Mouse (Mus musculus): Measurements from ENCODE around the gene Neurl4. TPM values are rescaled to one million over a fixed set of nuclear protein-coding genes. Genes with fewer than 3 reads are reported as not detected.
"Not testable (repeated sequence)": the region's sequence is repeated elsewhere in the genome, so short reads cannot be mapped to it uniquely, and the experiment has no call there.

Neurl4 gene
- polyA plus RNA-seq, 2 experiments: 15.0 to 74.6 TPM

- Histone ChIP-seq H3K4me3 (replicated peaks; ENCODE audit: low read length) (no peak overlapping the region), H3K9ac (ENCODE audit: low read depth, low read length, severe bottlenecking) (no peak overlapping the region), H3K4me2 (replicated peaks; ENCODE audit: low read depth, low read length, severe bottlenecking) (no peak overlapping the region), H3K36me3 (ENCODE audit: control insufficient read depth, insufficient read depth, low read length) (no peaks in the 10 kb centered on the region), H3K27me3 (ENCODE audit: control insufficient read depth, insufficient read depth, low read length) (no peaks in the 10 kb centered on the region), H3K27ac (replicated peaks; ENCODE audit: low read depth, low read length) (no peak overlapping the region), H3K4me1 (ENCODE audit: control insufficient read depth, insufficient read depth, low read length) (peaks cover 4% of the 10 kb centered on the region; the same call in 1 of the 2 replicates), H3K9me3 (ENCODE audit: control insufficient read depth, low read length) (no peaks in the 10 kb centered on the region)
- no peak for DNase-seq (ENCODE audit: low spot score)
- ATAC-seq (ENCODE audit: low FRiP score, low read depth): no peak
- WGBS: 66% methylated on average over 11 of the region's 11 CpGs
- no peak for TF ChIP-seq POLR2A (IDR thresholded peaks at IDR 0.05; ENCODE audit: borderline replicate concordance, extremely low read depth, insufficient read depth, insufficient read length)
Observed at GRCm38 (mm10) chr11:69953267-69953915, 52.5 kb downstream of the Neurl4 start.

GRCm38 (mm10) chr11:69955618-69956017 lies 54.7 kb downstream of the Neurl4 start:
- 78% methylated on average over 4 of the region's 4 CpGs for WGBS
- ATAC-seq (ENCODE audit: low FRiP score, low read depth); DNase-seq (ENCODE audit: low spot score); H3K27ac ChIP-seq (replicated peaks; ENCODE audit: low read depth, low read length); H3K9ac ChIP-seq (ENCODE audit: low read depth, low read length, severe bottlenecking); H3K27me3 ChIP-seq (ENCODE audit: control insufficient read depth, insufficient read depth, low read length); H3K4me1 ChIP-seq (ENCODE audit: control insufficient read depth, insufficient read depth, low read length); H3K4me2 ChIP-seq (replicated peaks; ENCODE audit: low read depth, low read length, severe bottlenecking); H3K9me3 ChIP-seq (ENCODE audit: control insufficient read depth, low read length); H3K4me3 ChIP-seq (replicated peaks; ENCODE audit: low read length); H3K36me3 ChIP-seq (ENCODE audit: control insufficient read depth, insufficient read depth, low read length): not testable (repeated sequence)

GRCm38 (mm10) chr11:69956218-69956617 lies 55.3 kb downstream of the Neurl4 start:
- no peak for TF ChIP-seq POLR2A (IDR thresholded peaks at IDR 0.05; ENCODE audit: borderline replicate concordance, extremely low read depth, insufficient read depth, insufficient read length)
- Histone ChIP-seq H3K9ac (ENCODE audit: low read depth, low read length, severe bottlenecking) (no peak overlapping the region), H3K9me3 (ENCODE audit: control insufficient read depth, low read length) (no peaks in the 10 kb centered on the region), H3K4me2 (replicated peaks; ENCODE audit: low read depth, low read length, severe bottlenecking) (no peak overlapping the region), H3K27ac (replicated peaks; ENCODE audit: low read depth, low read length) (no peak overlapping the region), H3K4me1 (ENCODE audit: control insufficient read depth, insufficient read depth, low read length) (no peaks in the 10 kb centered on the region), H3K4me3 (replicated peaks; ENCODE audit: low read length) (no peak overlapping the region), H3K27me3 (ENCODE audit: control insufficient read depth, insufficient read depth, low read length) (peaks cover 5% of the 10 kb centered on the region; the same call in 1 of the 2 replicates), H3K36me3 (ENCODE audit: control insufficient read depth, insufficient read depth, low read length) (no peaks in the 10 kb centered on the region)
- DNase-seq (ENCODE audit: low spot score) (no peak), ATAC-seq (ENCODE audit: low FRiP score, low read depth) (no peak)
- 73% methylated on average over 1 of the region's 1 CpGs for WGBS

- ATAC-seq (ENCODE audit: low FRiP score, low read depth) (no peak), DNase-seq (ENCODE audit: low spot score) (no peak)
- Histone ChIP-seq H3K4me3 (replicated peaks; ENCODE audit: low read length) (no peak overlapping the region), H3K4me1 (ENCODE audit: control insufficient read depth, insufficient read depth, low read length) (no peaks in the 10 kb centered on the region), H3K36me3 (ENCODE audit: control insufficient read depth, insufficient read depth, low read length) (no peaks in the 10 kb centered on the region), H3K9ac (ENCODE audit: low read depth, low read length, severe bottlenecking) (no peak overlapping the region), H3K27ac (replicated peaks; ENCODE audit: low read depth, low read length) (no peak overlapping the region), H3K9me3 (ENCODE audit: control insufficient read depth, low read length) (no peaks in the 10 kb centered on the region), H3K27me3 (ENCODE audit: control insufficient read depth, insufficient read depth, low read length) (peaks cover 40% of the 10 kb centered on the region), H3K4me2 (replicated peaks; ENCODE audit: low read depth, low read length, severe bottlenecking) (no peak overlapping the region)
- 32% methylated on average over 5 of the region's 5 CpGs for WGBS
- TF ChIP-seq POLR2A (IDR thresholded peaks at IDR 0.05; ENCODE audit: borderline replicate concordance, extremely low read depth, insufficient read depth, insufficient read length): no peak
Observed at GRCm38 (mm10) chr11:69960616-69961015, 59.7 kb downstream of the Neurl4 start.

GRCm38 (mm10) chr11:69961841-69962240 lies 61.0 kb downstream of the Neurl4 start:
- H3K9me3 ChIP-seq (ENCODE audit: control insufficient read depth, low read length): no peaks in the 10 kb centered on the region
- H3K4me2 ChIP-seq (replicated peaks; ENCODE audit: low read depth, low read length, severe bottlenecking): no peak overlapping the region
- H3K9ac ChIP-seq (ENCODE audit: low read depth, low read length, severe bottlenecking): no peak overlapping the region
- no peak for ATAC-seq (ENCODE audit: low FRiP score, low read depth)
- 48% methylated on average over 5 of the region's 5 CpGs for WGBS
- H3K36me3 ChIP-seq (ENCODE audit: control insufficient read depth, insufficient read depth, low read length): no peaks in the 10 kb centered on the region
- no peak overlapping the region for H3K4me3 ChIP-seq (replicated peaks; ENCODE audit: low read length)
- DNase-seq (ENCODE audit: low spot score): no peak
- peaks cover 52% of the 10 kb centered on the region for H3K27me3 ChIP-seq (ENCODE audit: control insufficient read depth, insufficient read depth, low read length)
- no peak overlapping the region for H3K27ac ChIP-seq (replicated peaks; ENCODE audit: low read depth, low read length)
- TF ChIP-seq POLR2A (IDR thresholded peaks at IDR 0.05; ENCODE audit: borderline replicate concordance, extremely low read depth, insufficient read depth, insufficient read length): no peak
- 0 out of 2 replicates have a peak, but pooled peaks cover 2% of the 10 kb centered on the region for H3K4me1 ChIP-seq (ENCODE audit: control insufficient read depth, insufficient read depth, low read length)

Small RNAs within 50 kb of the gene (microRNA-seq; reads per million reads assigned to microRNA genes)
- not detected for gene Mir6924

Other genes with a start within 250 kb of the Neurl4 start
Only the 30 nearest of the 40 such genes appear.
- 76.6 and 100 TPM in 2 replicates for gene Polr2a, start 142.4 kb upstream of the Neurl4 start, polyA plus RNA-seq (2012; rRNA removed)
- 40.7 and 45.3 TPM in 2 replicates for gene Polr2a, start 142.4 kb upstream of the Neurl4 start, polyA plus RNA-seq (2014; fragmentation: Nextera tagmentation; extraction: Ambion mirVana)
- gene Slc35g3, start 139.1 kb upstream of the Neurl4 start, polyA plus RNA-seq (2012; rRNA removed): 0.14 and 0.23 TPM in 2 replicates
- 0.21 TPM in 1 of 2 replicates, not detected in the other for gene Slc35g3, start 139.1 kb upstream of the Neurl4 start, polyA plus RNA-seq (2014; fragmentation: Nextera tagmentation; extraction: Ambion mirVana)
- gene Zbtb4, start 135.2 kb upstream of the Neurl4 start, polyA plus RNA-seq (2012; rRNA removed): 12.8 and 14.3 TPM in 2 replicates
- 4.1 and 5.0 TPM in 2 replicates for gene Zbtb4, start 135.2 kb upstream of the Neurl4 start, polyA plus RNA-seq (2014; fragmentation: Nextera tagmentation; extraction: Ambion mirVana)
- 69.4 and 81.0 TPM in 2 replicates for gene Chrnb1, start 105.1 kb upstream of the Neurl4 start, polyA plus RNA-seq (2012; rRNA removed)
- 14.1 and 19.0 TPM in 2 replicates for gene Chrnb1, start 105.1 kb upstream of the Neurl4 start, polyA plus RNA-seq (2014; fragmentation: Nextera tagmentation; extraction: Ambion mirVana)
- gene Fgf11, start 99.2 kb upstream of the Neurl4 start, polyA plus RNA-seq (2012; rRNA removed): 17.2 and 17.5 TPM in 2 replicates
- gene Fgf11, start 99.2 kb upstream of the Neurl4 start, polyA plus RNA-seq (2014; fragmentation: Nextera tagmentation; extraction: Ambion mirVana): 2.2 and 3.4 TPM in 2 replicates
- gene Tmem102, start 95.4 kb upstream of the Neurl4 start, polyA plus RNA-seq (2012; rRNA removed): 1.8 TPM in 2 replicates
- gene Tmem102, start 95.4 kb upstream of the Neurl4 start, polyA plus RNA-seq (2014; fragmentation: Nextera tagmentation; extraction: Ambion mirVana): 5.4 and 5.9 TPM in 2 replicates
- not detected in 2 replicates for gene Gm39566, start 85.8 kb upstream of the Neurl4 start, polyA plus RNA-seq (2012; rRNA removed)
- not detected in 2 replicates for gene Gm39566, start 85.8 kb upstream of the Neurl4 start, polyA plus RNA-seq (2014; fragmentation: Nextera tagmentation; extraction: Ambion mirVana)
- not detected in 2 replicates for gene Spem2, start 82.6 kb upstream of the Neurl4 start, polyA plus RNA-seq (2012; rRNA removed)
- gene Spem2, start 82.6 kb upstream of the Neurl4 start, polyA plus RNA-seq (2014; fragmentation: Nextera tagmentation; extraction: Ambion mirVana): not detected in 2 replicates
- 0.65 and 0.79 TPM in 2 replicates for gene Spem1, start 78.9 kb upstream of the Neurl4 start, polyA plus RNA-seq (2012; rRNA removed)
- gene Spem1, start 78.9 kb upstream of the Neurl4 start, polyA plus RNA-seq (2014; fragmentation: Nextera tagmentation; extraction: Ambion mirVana): 0.18 TPM in 1 of 2 replicates, not detected in the other
- gene Nlgn2, start 63.3 kb upstream of the Neurl4 start, polyA plus RNA-seq (2012; rRNA removed): 96.0 and 123 TPM in 2 replicates
- gene Nlgn2, start 63.3 kb upstream of the Neurl4 start, polyA plus RNA-seq (2014; fragmentation: Nextera tagmentation; extraction: Ambion mirVana): 11.1 and 13.4 TPM in 2 replicates
- 240 and 292 TPM in 2 replicates for gene Tmem256, start 62.6 kb upstream of the Neurl4 start, polyA plus RNA-seq (2012; rRNA removed)
- gene Tmem256, start 62.6 kb upstream of the Neurl4 start, polyA plus RNA-seq (2014; fragmentation: Nextera tagmentation; extraction: Ambion mirVana): 368 and 382 TPM in 2 replicates
- gene Plscr3, start 54.7 kb upstream of the Neurl4 start, polyA plus RNA-seq (2012; rRNA removed): 190 and 214 TPM in 2 replicates
- 137 and 140 TPM in 2 replicates for gene Plscr3, start 54.7 kb upstream of the Neurl4 start, polyA plus RNA-seq (2014; fragmentation: Nextera tagmentation; extraction: Ambion mirVana)
- 2.8 TPM in 2 replicates for gene Tnk1, start 42.3 kb upstream of the Neurl4 start, polyA plus RNA-seq (2012; rRNA removed)
- 3.2 and 3.3 TPM in 2 replicates for gene Tnk1, start 42.3 kb upstream of the Neurl4 start, polyA plus RNA-seq (2014; fragmentation: Nextera tagmentation; extraction: Ambion mirVana)
- not detected in 2 replicates for gene Tmem95, start 23.1 kb upstream of the Neurl4 start, polyA plus RNA-seq (2012; rRNA removed)
- not detected in 2 replicates for gene Tmem95, start 23.1 kb upstream of the Neurl4 start, polyA plus RNA-seq (2014; fragmentation: Nextera tagmentation; extraction: Ambion mirVana)
- 5.1 and 5.3 TPM in 2 replicates for gene Kctd11, start 19.7 kb upstream of the Neurl4 start, polyA plus RNA-seq (2012; rRNA removed)
- gene Kctd11, start 19.7 kb upstream of the Neurl4 start, polyA plus RNA-seq (2014; fragmentation: Nextera tagmentation; extraction: Ambion mirVana): 6.0 and 6.5 TPM in 2 replicates
- gene Acap1, start 5.5 kb upstream of the Neurl4 start, polyA plus RNA-seq (2012; rRNA removed): 2.1 and 2.2 TPM in 2 replicates
- gene Acap1, start 5.5 kb upstream of the Neurl4 start, polyA plus RNA-seq (2014; fragmentation: Nextera tagmentation; extraction: Ambion mirVana): 2.1 TPM in 2 replicates
- 8.6 and 8.9 TPM in 2 replicates for gene 2810408A11Rik, start 85 bp upstream of the Neurl4 start, polyA plus RNA-seq (2012; rRNA removed)
- 8.9 and 12.3 TPM in 2 replicates for gene 2810408A11Rik, start 85 bp upstream of the Neurl4 start, polyA plus RNA-seq (2014; fragmentation: Nextera tagmentation; extraction: Ambion mirVana)
- 94.0 and 110 TPM in 2 replicates for gene Gps2, start 12.8 kb downstream of the Neurl4 start, polyA plus RNA-seq (2012; rRNA removed)
- 67.3 and 74.4 TPM in 2 replicates for gene Gps2, start 12.8 kb downstream of the Neurl4 start, polyA plus RNA-seq (2014; fragmentation: Nextera tagmentation; extraction: Ambion mirVana)
- gene Eif5a, start 20.9 kb downstream of the Neurl4 start, polyA plus RNA-seq (2012; rRNA removed): 1,009 and 1,079 TPM in 2 replicates
- gene Eif5a, start 20.9 kb downstream of the Neurl4 start, polyA plus RNA-seq (2014; fragmentation: Nextera tagmentation; extraction: Ambion mirVana): 1,556 and 1,603 TPM in 2 replicates
- 70.1 and 92.8 TPM in 2 replicates for gene Ybx2, start 34.7 kb downstream of the Neurl4 start, polyA plus RNA-seq (2012; rRNA removed)
- gene Ybx2, start 34.7 kb downstream of the Neurl4 start, polyA plus RNA-seq (2014; fragmentation: Nextera tagmentation; extraction: Ambion mirVana): 7.2 and 10.2 TPM in 2 replicates
- gene Slc2a4, start 47.1 kb downstream of the Neurl4 start, polyA plus RNA-seq (2012; rRNA removed): 31.0 and 40.4 TPM in 2 replicates
- gene Slc2a4, start 47.1 kb downstream of the Neurl4 start, polyA plus RNA-seq (2014; fragmentation: Nextera tagmentation; extraction: Ambion mirVana): 19.3 and 20.9 TPM in 2 replicates
- gene Cldn7, start 63.7 kb downstream of the Neurl4 start, polyA plus RNA-seq (2012; rRNA removed): 6.3 and 8.7 TPM in 2 replicates
- gene Cldn7, start 63.7 kb downstream of the Neurl4 start, polyA plus RNA-seq (2014; fragmentation: Nextera tagmentation; extraction: Ambion mirVana): 6.1 and 7.6 TPM in 2 replicates
- gene Ctdnep1, start 80.1 kb downstream of the Neurl4 start, polyA plus RNA-seq (2012; rRNA removed): 117 and 125 TPM in 2 replicates
- gene Ctdnep1, start 80.1 kb downstream of the Neurl4 start, polyA plus RNA-seq (2014; fragmentation: Nextera tagmentation; extraction: Ambion mirVana): 38.3 and 40.1 TPM in 2 replicates
- gene Elp5, start 81.4 kb downstream of the Neurl4 start, polyA plus RNA-seq (2012; rRNA removed): 101 and 111 TPM in 2 replicates
- 118 and 122 TPM in 2 replicates for gene Elp5, start 81.4 kb downstream of the Neurl4 start, polyA plus RNA-seq (2014; fragmentation: Nextera tagmentation; extraction: Ambion mirVana)
- 431 and 477 TPM in 2 replicates for gene Gabarap, start 90.1 kb downstream of the Neurl4 start, polyA plus RNA-seq (2012; rRNA removed)
- 574 and 593 TPM in 2 replicates for gene Gabarap, start 90.1 kb downstream of the Neurl4 start, polyA plus RNA-seq (2014; fragmentation: Nextera tagmentation; extraction: Ambion mirVana)
- 66.7 and 69.2 TPM in 2 replicates for gene Phf23, start 94.7 kb downstream of the Neurl4 start, polyA plus RNA-seq (2012; rRNA removed)
- 51.7 and 60.5 TPM in 2 replicates for gene Phf23, start 94.7 kb downstream of the Neurl4 start, polyA plus RNA-seq (2014; fragmentation: Nextera tagmentation; extraction: Ambion mirVana)
- gene Dvl2, start 99.5 kb downstream of the Neurl4 start, polyA plus RNA-seq (2012; rRNA removed): 65.4 and 81.0 TPM in 2 replicates
- 40.3 and 47.0 TPM in 2 replicates for gene Dvl2, start 99.5 kb downstream of the Neurl4 start, polyA plus RNA-seq (2014; fragmentation: Nextera tagmentation; extraction: Ambion mirVana)
- gene Acadvl, start 114.3 kb downstream of the Neurl4 start, polyA plus RNA-seq (2012; rRNA removed): 52.9 and 55.4 TPM in 2 replicates
- gene Acadvl, start 114.3 kb downstream of the Neurl4 start, polyA plus RNA-seq (2014; fragmentation: Nextera tagmentation; extraction: Ambion mirVana): 71.8 and 77.0 TPM in 2 replicates
- gene Dlg4, start 115.9 kb downstream of the Neurl4 start, polyA plus RNA-seq (2012; rRNA removed): 89.6 and 99.8 TPM in 2 replicates
- 9.7 and 10.0 TPM in 2 replicates for gene Dlg4, start 115.9 kb downstream of the Neurl4 start, polyA plus RNA-seq (2014; fragmentation: Nextera tagmentation; extraction: Ambion mirVana)
- gene Asgr1, start 153.0 kb downstream of the Neurl4 start, polyA plus RNA-seq (2012; rRNA removed): 1.6 and 2.3 TPM in 2 replicates
- 0.99 and 1.2 TPM in 2 replicates for gene Asgr1, start 153.0 kb downstream of the Neurl4 start, polyA plus RNA-seq (2014; fragmentation: Nextera tagmentation; extraction: Ambion mirVana)